Mouse (Mus musculus) hindbrain, postnatal 0 days (tissue): ENCODE measurements around the gene Cemip2. TPM values are rescaled to one million over a fixed set of nuclear protein-coding genes. Genes with fewer than 3 reads are reported as not detected.

ENCODE experiments used
- ATAC-seq: fragments of 200-750 bp; cut with Nextera tagmentation; 2 replicates; pipeline ENCODE4 v1.8.0; 2017; ENCODE audit warnings: mild to moderate bottlenecking, moderate TSS enrichment, moderate library complexity
- DNase-seq: peaks from one replicate; pipeline ENCODE4 v3.0.0-alpha.2; 2015; ENCODE audit warnings: low spot score
- H3K27ac ChIP-seq: fragments of 300-500 bp; sonication (generic); 2 replicates; pipeline ENCODE4 v1.5.1; 2014; ENCODE audit warnings: mild to moderate bottlenecking
- H3K27me3 ChIP-seq: fragments of 300-500 bp; sonication (generic); 2 replicates; pipeline ENCODE4 v1.6.1; 2014; ENCODE audit warnings: low read length, mixed read lengths; ENCODE audit not compliant: insufficient read depth
- H3K36me3 ChIP-seq: fragments of 300-500 bp; sonication (generic); 2 replicates; pipeline ENCODE4 v1.6.1; 2014; ENCODE audit warnings: low read length, mixed read lengths; ENCODE audit not compliant: insufficient read depth
- H3K4me1 ChIP-seq: fragments of 300-500 bp; sonication (generic); 2 replicates; pipeline ENCODE4 v1.6.1; 2014; ENCODE audit warnings: antibody characterized with exemption, low read length, mixed read lengths; ENCODE audit not compliant: insufficient read depth
- H3K4me2 ChIP-seq: fragments of 300-500 bp; sonication (generic); 2 replicates; pipeline ENCODE4 v1.6.1; 2014; ENCODE audit warnings: low read depth, mild to moderate bottlenecking, low read length, moderate library complexity, mixed read lengths
- H3K4me3 ChIP-seq: fragments of 300-500 bp; sonication (generic); 2 replicates; pipeline ENCODE4 v1.5.1; 2014; ENCODE audit warnings: low read length
- H3K9ac ChIP-seq: fragments of 300-500 bp; sonication (generic); replicated peaks from 2 replicates; pipeline ENCODE4 v1.6.1; 2014; ENCODE audit warnings: mild to moderate bottlenecking, low read length, moderate library complexity, mixed read lengths
- H3K9me3 ChIP-seq: fragments of 300-500 bp; sonication (generic); 2 replicates; pipeline ENCODE4 v1.6.1; 2016; ENCODE audit warnings: low read length, mixed read lengths
- CTCF ChIP-seq: IDR thresholded peaks from 2 replicates; pipeline ENCODE4 v1.5.1; 2016; ENCODE audit warnings: antibody characterized with exemption, control low read depth, low read depth
- WGBS: fragments of 180-500 bp; shearing (Covaris S2); extraction: QIAGEN DNeasy Blood & Tissue Kit; methylation state at CpG from one replicate; pipeline ENCODE4 v1.1.7; 2014; 5-methylcytosine and 5-hydroxymethylcytosine counted together
- polyA plus RNA-seq: library from polyadenylated mRNA; unstranded; fragments of >200 nt; fragmentation: Nextera tagmentation; extraction: Ambion mirVana; gene quantifications from 2 replicates; pipeline ENCODE4 v1.2.1, GENCODE M21; 2015
- total RNA-seq: library from RNA; depleted of rRNA; stranded (reverse); fragments of >200 nt; gene quantifications from 2 replicates; pipeline ENCODE4 v1.2.3, GENCODE M21; 2014

Gene Cemip2
- total and polyA plus RNA-seq, 2 experiments from 2014 or later, result 11.7 to 25.1 TPM

- Histone ChIP-seq H3K36me3 (no peaks in the 10 kb centered on the region), H3K27me3 (no peaks in the 10 kb centered on the region), H3K9ac (0 out of 2 replicates have a peak overlapping the region, but pooled peaks have one; percentile 19), H3K9me3 (no peaks in the 10 kb centered on the region), H3K27ac (0 out of 2 replicates have a peak overlapping the region, but pooled peaks have one; percentile 2), H3K4me2 (peak overlapping the region; percentile 88), H3K4me3 (peak overlapping the region; percentile 86; the same call in 1 of the 2 replicates), H3K4me1 (peaks cover 39% of the 10 kb centered on the region)
- ATAC-seq (no peak), DNase-seq (no peak)
- WGBS, result 31% methylated on average over 12 of the region's 12 CpGs
- TF ChIP-seq CTCF, result no peak
Observed at GRCm38 (mm10) chr19:21781787-21782432, 3.8 kb downstream of the Cemip2 start.

DNA sequence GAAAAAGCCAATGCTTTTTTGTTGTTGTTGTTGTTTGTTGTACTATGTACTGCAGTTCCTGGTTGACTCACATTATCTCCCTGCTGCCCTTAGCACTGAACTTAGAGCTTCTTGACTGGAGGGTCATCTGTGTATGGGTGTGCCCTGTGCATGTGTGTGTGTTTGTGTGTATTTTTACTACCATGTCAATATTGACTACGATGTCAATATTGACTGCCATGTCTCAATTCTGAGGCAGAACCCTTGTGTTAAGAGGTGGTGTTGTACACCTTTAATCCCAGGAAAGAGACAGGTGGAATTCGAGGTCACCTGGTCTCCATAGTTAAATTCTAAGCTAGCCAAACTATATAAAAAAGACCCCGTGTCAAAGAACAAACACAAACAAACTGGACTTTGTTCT lies 5.6 kb downstream of the Cemip2 start:
- H3K27me3 ChIP-seq, result no peaks in the 10 kb centered on the region
- TF ChIP-seq CTCF, result no peak
- DNase-seq (no peak), ATAC-seq (no peak)
- peak overlapping the region; percentile 92; the same call in 1 of the 2 replicates for H3K27ac ChIP-seq
- no peak overlapping the region for H3K9ac ChIP-seq
- no peaks in the 10 kb centered on the region for H3K9me3 ChIP-seq
- H3K4me3 ChIP-seq, result no peak overlapping the region
- no peaks in the 10 kb centered on the region for H3K36me3 ChIP-seq
- H3K4me1 ChIP-seq, result peaks cover 44% of the 10 kb centered on the region
- H3K4me2 ChIP-seq, result no peak overlapping the region
- WGBS, result 63% methylated on average over 3 of the region's 3 CpGs

DNA sequence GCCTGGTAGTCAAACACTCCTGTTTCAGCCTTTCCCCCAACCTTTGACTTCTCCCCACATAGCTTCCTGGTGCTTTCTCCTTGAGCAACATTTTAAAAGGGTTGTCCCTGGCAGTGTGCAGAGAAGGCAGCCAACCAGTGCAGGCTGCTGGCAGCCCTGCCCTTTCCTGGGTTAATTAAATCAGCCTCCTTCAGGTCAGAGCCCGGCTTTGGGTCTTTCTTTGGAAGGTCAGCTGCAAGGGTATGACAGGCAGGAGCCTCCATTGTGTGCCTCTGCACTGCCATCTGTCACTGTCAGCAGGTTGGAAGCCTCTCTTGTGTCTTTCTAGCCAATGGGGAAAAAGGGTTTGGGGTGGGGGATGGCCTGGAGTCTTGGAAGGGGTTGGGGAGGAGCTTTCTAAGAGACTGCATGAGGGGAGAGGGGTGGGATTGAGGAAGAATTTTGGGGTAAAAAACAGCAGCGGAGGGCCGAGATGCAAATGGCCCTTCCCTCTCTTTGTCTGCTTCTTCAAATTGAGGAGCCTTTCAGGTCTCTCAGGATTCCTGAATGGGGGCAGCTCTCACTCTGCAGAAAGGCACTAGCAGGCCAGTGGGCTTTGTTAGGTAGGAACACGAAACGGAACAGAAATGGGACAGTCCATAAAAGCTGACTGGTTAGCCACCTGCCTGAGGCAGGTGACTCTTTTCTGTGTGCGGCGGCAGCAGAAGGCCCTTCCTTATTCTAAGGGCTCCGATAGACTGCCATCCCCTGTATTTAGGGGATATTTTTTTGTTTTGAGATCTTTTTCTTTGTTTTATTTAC lies 6.4 kb downstream of the Cemip2 start:
- H3K4me3 ChIP-seq, result no peak overlapping the region
- H3K9ac ChIP-seq, result peak overlapping the region; percentile 43
- no peak for TF ChIP-seq CTCF
- 15% methylated on average over 8 of the region's 8 CpGs for WGBS
- no peaks in the 10 kb centered on the region for H3K27me3 ChIP-seq
- peak overlapping the region; percentile 44 for H3K4me2 ChIP-seq
- peaks cover 42% of the 10 kb centered on the region for H3K4me1 ChIP-seq
- DNase-seq (peak; percentile 85), ATAC-seq (peak; percentile 88)
- no peaks in the 10 kb centered on the region for H3K9me3 ChIP-seq
- H3K36me3 ChIP-seq, result no peaks in the 10 kb centered on the region
- peak overlapping the region; percentile 92 for H3K27ac ChIP-seq

- ATAC-seq (peak; percentile 38), DNase-seq (no peak)
- Histone ChIP-seq H3K27ac (peak overlapping the region; percentile 92), H3K4me2 (peak overlapping the region; percentile 44), H3K4me3 (no peak overlapping the region), H3K36me3 (no peaks in the 10 kb centered on the region), H3K9me3 (no peaks in the 10 kb centered on the region), H3K4me1 (peaks cover 42% of the 10 kb centered on the region), H3K9ac (peak overlapping the region; percentile 43; the same call in 1 of the 2 replicates), H3K27me3 (no peaks in the 10 kb centered on the region)
- 7% methylated on average over 3 of the region's 3 CpGs for WGBS
- no peak for TF ChIP-seq CTCF
Observed at GRCm38 (mm10) chr19:21785132-21785528, 7.0 kb downstream of the Cemip2 start.

GRCm38 (mm10) chr19:21787004-21787480 lies 8.9 kb downstream of the Cemip2 start:
- no peak for TF ChIP-seq CTCF
- no peak for ATAC-seq
- WGBS, result 46% methylated on average over 6 of the region's 6 CpGs
- H3K27me3 ChIP-seq, result no peaks in the 10 kb centered on the region
- H3K9me3 ChIP-seq, result no peaks in the 10 kb centered on the region
- H3K4me1 ChIP-seq, result peaks cover 34% of the 10 kb centered on the region
- H3K4me3 ChIP-seq, result no peak overlapping the region
- no peak overlapping the region for H3K9ac ChIP-seq
- H3K27ac ChIP-seq, result peak overlapping the region; percentile 36; the same call in 1 of the 2 replicates
- H3K4me2 ChIP-seq, result no peak overlapping the region
- no peaks in the 10 kb centered on the region for H3K36me3 ChIP-seq
- DNase-seq, result peak; percentile 55

- Histone ChIP-seq H3K27me3 (no peaks in the 10 kb centered on the region), H3K27ac (peak overlapping the region; percentile 60; the same call in 1 of the 2 replicates), H3K36me3 (0 out of 2 replicates have a peak, but pooled peaks cover 4% of the 10 kb centered on the region), H3K9ac (no peak overlapping the region), H3K4me1 (peaks cover 24% of the 10 kb centered on the region), H3K9me3 (no peaks in the 10 kb centered on the region), H3K4me3 (no peak overlapping the region), H3K4me2 (no peak overlapping the region)
- WGBS, result 19% methylated on average over 8 of the region's 8 CpGs
- no peak for TF ChIP-seq CTCF
- ATAC-seq (no peak), DNase-seq (no peak)
Observed at GRCm38 (mm10) chr19:21788999-21789398, 10.9 kb downstream of the Cemip2 start.
